Mouse (Mus musculus) ovary, postnatal 36 days (tissue): Measurements from ENCODE around the gene Mrm2.
"Not testable (repeated sequence)": the region's sequence is repeated elsewhere in the genome, so short reads cannot be mapped to it uniquely, and the experiment has no call there.

Source experiments
- DNase-seq: peaks from one replicate; pipeline ENCODE4 v3.0.0; 2022; ENCODE audit warnings: low spot score, mixed read lengths

Gene Mrm2

GRCm38 (mm10) chr5:140331615-140332512 lies at the start of gene Mrm2:
Gene Mrm2 (minus strand): TSS chr5:140331898.
- peak; percentile 85 for DNase-seq

- no peak for DNase-seq
These were observed 49.5 kb upstream of the Mrm2 start for GRCm38 (mm10) chr5:140381156-140381555.

GRCm38 (mm10) chr5:140379299-140379698 lies 47.6 kb upstream of the Mrm2 start:
- no peak for DNase-seq

- no peak for DNase-seq
These were observed 46.6 kb upstream of the Mrm2 start for GRCm38 (mm10) chr5:140378121-140378853.

GRCm38 (mm10) chr5:140375249-140375829 lies 43.6 kb upstream of the Mrm2 start:
- no peak for DNase-seq

GRCm38 (mm10) chr5:140374226-140374625 lies 42.5 kb upstream of the Mrm2 start:
- no peak for DNase-seq

- no peak for DNase-seq
These were observed 42.0 kb upstream of the Mrm2 start for GRCm38 (mm10) chr5:140373711-140374110.

GRCm38 (mm10) chr5:140371671-140372070 lies 40.0 kb upstream of the Mrm2 start:
- DNase-seq, result no peak

GRCm38 (mm10) chr5:140370446-140371254 lies 39.0 kb upstream of the Mrm2 start:
- DNase-seq, result no peak

GRCm38 (mm10) chr5:140369466-140369865 lies 37.8 kb upstream of the Mrm2 start:
- no peak for DNase-seq

- DNase-seq, result no peak
These were observed 37.2 kb upstream of the Mrm2 start for GRCm38 (mm10) chr5:140368926-140369325.

GRCm38 (mm10) chr5:140368126-140368525 lies 36.4 kb upstream of the Mrm2 start:
- DNase-seq, result not testable (repeated sequence)

- no peak for DNase-seq
These were observed 32.7 kb upstream of the Mrm2 start for GRCm38 (mm10) chr5:140364415-140364814.

- no peak for DNase-seq
These were observed 28.4 kb upstream of the Mrm2 start for GRCm38 (mm10) chr5:140359930-140360674.

GRCm38 (mm10) chr5:140357466-140357865 lies 25.8 kb upstream of the Mrm2 start:
- no peak for DNase-seq

- DNase-seq, result no peak
These were observed 24.2 kb upstream of the Mrm2 start for GRCm38 (mm10) chr5:140355934-140356333.

GRCm38 (mm10) chr5:140352352-140352751 lies 20.7 kb upstream of the Mrm2 start:
- DNase-seq, result no peak

- DNase-seq, result no peak
These were observed 19.2 kb upstream of the Mrm2 start for GRCm38 (mm10) chr5:140350731-140351497.

- no peak for DNase-seq
These were observed 18.2 kb upstream of the Mrm2 start for GRCm38 (mm10) chr5:140349882-140350281.

GRCm38 (mm10) chr5:140346050-140346449 lies 14.4 kb upstream of the Mrm2 start:
- no peak for DNase-seq
